Mouse (Mus musculus) telencephalon, adult 2 months (tissue): ENCODE data around the gene Smim14.
"Not testable (repeated sequence)": the region's sequence is repeated elsewhere in the genome, so short reads cannot be mapped to it uniquely, and the experiment has no call there.

Experiments
- DNase-seq: peaks from one replicate; pipeline ENCODE4 v3.0.0-alpha.2; 2011; ENCODE audit warnings: low read depth, low spot score

Smim14 gene

GRCm38 (mm10) chr5:65524831-65525230 lies 12.2 kb downstream of the Smim14 start:
- DNase-seq = no peak

GRCm38 (mm10) chr5:65521803-65522202 lies 15.2 kb downstream of the Smim14 start:
- DNase-seq = no peak

- DNase-seq = no peak
These were observed 22.2 kb downstream of the Smim14 start for GRCm38 (mm10) chr5:65514635-65515278.

- no peak for DNase-seq
These were observed 23.5 kb downstream of the Smim14 start for GRCm38 (mm10) chr5:65513506-65513905.

- DNase-seq = no peak
These were observed 28.6 kb downstream of the Smim14 start for GRCm38 (mm10) chr5:65508395-65508794.

GRCm38 (mm10) chr5:65505786-65506185 lies 31.2 kb downstream of the Smim14 start:
- DNase-seq = no peak

GRCm38 (mm10) chr5:65501407-65501806 lies 35.6 kb downstream of the Smim14 start:
- no peak for DNase-seq

GRCm38 (mm10) chr5:65500231-65500630 lies 36.8 kb downstream of the Smim14 start:
- no peak for DNase-seq

- DNase-seq = peak; percentile 94
These were observed 44.1 kb downstream of the Smim14 start, which contains the start of gene Gm43552 for GRCm38 (mm10) chr5:65492716-65493531. TSS of gene Gm43552 (minus strand) at chr5:65492833.

- peak; percentile 35 for DNase-seq
These were observed 44.9 kb downstream of the Smim14 start for GRCm38 (mm10) chr5:65491767-65492715.

- DNase-seq = no peak
These were observed 47.2 kb downstream of the Smim14 start for GRCm38 (mm10) chr5:65489830-65490229.

- no peak for DNase-seq
These were observed 48.3 kb downstream of the Smim14 start for GRCm38 (mm10) chr5:65488725-65489124.

- no peak for DNase-seq
These were observed 49.6 kb downstream of the Smim14 start for GRCm38 (mm10) chr5:65487381-65487780.

GRCm38 (mm10) chr5:65486514-65486913 lies 50.5 kb downstream of the Smim14 start:
- no peak for DNase-seq

- no peak for DNase-seq
These were observed 54.0 kb downstream of the Smim14 start for GRCm38 (mm10) chr5:65482996-65483395.

- DNase-seq = no peak
These were observed 56.5 kb downstream of the Smim14 start for GRCm38 (mm10) chr5:65480511-65480910.

- DNase-seq = no peak
These were observed 57.1 kb downstream of the Smim14 start for GRCm38 (mm10) chr5:65479681-65480445.

GRCm38 (mm10) chr5:65478224-65478623 lies 58.8 kb downstream of the Smim14 start:
- no peak for DNase-seq

- DNase-seq = not testable (repeated sequence)
These were observed 60.2 kb downstream of the Smim14 start for GRCm38 (mm10) chr5:65476739-65477138.

- no peak for DNase-seq
These were observed 61.2 kb downstream of the Smim14 start for GRCm38 (mm10) chr5:65475806-65476205.

- peak; percentile 79 for DNase-seq
These were observed 67.2 kb downstream of the Smim14 start for GRCm38 (mm10) chr5:65469766-65470165.
